Mouse (Mus musculus) intestine, embryonic 15.5 days (tissue): ENCODE results near the gene Olfr1048. TPM values are rescaled to one million over a fixed set of nuclear protein-coding genes. Genes with fewer than 3 reads are reported as not detected.
"Not testable (repeated sequence)": the region's sequence is repeated elsewhere in the genome, so short reads cannot be mapped to it uniquely, and the experiment has no call there.

Source experiments
- ATAC-seq: fragments of 200-750 bp; cut with Nextera tagmentation; 2 replicates; pipeline ENCODE4 v1.8.0; 2017; ENCODE audit warnings: moderate TSS enrichment, moderate library complexity
- H3K27ac ChIP-seq: fragments of 300-500 bp; sonication (generic); 2 replicates; pipeline ENCODE4 v1.5.1; 2015; ENCODE audit warnings: mild to moderate bottlenecking, inconsistent platforms
- H3K27me3 ChIP-seq: fragments of 300-500 bp; sonication (generic); replicated peaks from 2 replicates; pipeline ENCODE4 v1.6.1; 2015; ENCODE audit warnings: inconsistent platforms
- H3K36me3 ChIP-seq: fragments of 300-500 bp; sonication (generic); 2 replicates; pipeline ENCODE4 v1.6.1; 2015; ENCODE audit warnings: inconsistent platforms
- H3K4me1 ChIP-seq: fragments of 300-500 bp; sonication (generic); replicated peaks from 2 replicates; pipeline ENCODE4 v1.6.1; 2015; ENCODE audit warnings: inconsistent platforms
- H3K4me2 ChIP-seq: fragments of 300-500 bp; sonication (generic); replicated peaks from 2 replicates; pipeline ENCODE4 v1.6.1; 2015; ENCODE audit warnings: mild to moderate bottlenecking, inconsistent platforms
- H3K4me3 ChIP-seq: fragments of 300-500 bp; sonication (generic); replicated peaks from 2 replicates; pipeline ENCODE4 v1.5.1; 2015; ENCODE audit warnings: inconsistent platforms
- H3K9ac ChIP-seq: fragments of 300-500 bp; sonication (generic); 2 replicates; pipeline ENCODE4 v1.6.1; 2015; ENCODE audit warnings: inconsistent platforms
- H3K9me3 ChIP-seq: fragments of 300-500 bp; sonication (generic); 2 replicates; pipeline ENCODE4 v1.6.1; 2016; ENCODE audit warnings: inconsistent platforms
- WGBS: fragments of 180-500 bp; shearing (Covaris S2); methylation state at CpG from one replicate; pipeline ENCODE4 v1.1.7; 2015; 5-methylcytosine and 5-hydroxymethylcytosine counted together
- polyA plus RNA-seq: library from polyadenylated mRNA; unstranded; fragments of >200 nt; fragmentation: Nextera tagmentation; extraction: Ambion mirVana; gene quantifications from 2 replicates; pipeline ENCODE4 v1.2.1, GENCODE M21; 2015

Gene Olfr1048
- not detected in 2 replicates for polyA plus RNA-seq

DNA sequence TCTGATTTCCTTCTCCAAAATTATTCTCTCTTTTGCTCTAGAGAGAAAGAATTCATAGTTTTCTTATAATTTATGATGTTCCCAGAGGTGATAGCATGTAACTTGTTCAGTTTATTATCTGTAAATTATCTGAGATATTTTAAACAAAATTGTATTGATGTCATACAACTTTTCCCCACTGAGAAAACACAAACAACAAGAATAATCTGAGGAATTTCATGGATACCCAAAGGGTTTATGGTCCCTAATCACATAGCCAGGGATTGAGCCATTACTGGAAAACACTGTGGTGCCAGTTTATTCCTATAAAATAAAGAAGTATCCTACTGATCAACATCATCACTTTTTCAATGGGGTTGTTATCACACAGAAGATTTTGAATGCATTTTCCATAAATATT lies at the start of gene Olfr1048:
Gene Olfr1048 (minus strand): TSS at position 101 of the 400 bp plus-strand sequence.
- Histone ChIP-seq H3K4me1 (no peaks in the 10 kb centered on the region), H3K9ac (no peak within 1 kb of the TSS), H3K4me3 (no peak within 1 kb of the TSS), H3K4me2 (no peak within 1 kb of the TSS), H3K36me3 (no peaks in the 10 kb centered on the region), H3K9me3 (no peaks in the 10 kb centered on the region), H3K27ac (no peak within 1 kb of the TSS), H3K27me3 (no peaks in the 10 kb centered on the region)
- ATAC-seq, result no peak

DNA sequence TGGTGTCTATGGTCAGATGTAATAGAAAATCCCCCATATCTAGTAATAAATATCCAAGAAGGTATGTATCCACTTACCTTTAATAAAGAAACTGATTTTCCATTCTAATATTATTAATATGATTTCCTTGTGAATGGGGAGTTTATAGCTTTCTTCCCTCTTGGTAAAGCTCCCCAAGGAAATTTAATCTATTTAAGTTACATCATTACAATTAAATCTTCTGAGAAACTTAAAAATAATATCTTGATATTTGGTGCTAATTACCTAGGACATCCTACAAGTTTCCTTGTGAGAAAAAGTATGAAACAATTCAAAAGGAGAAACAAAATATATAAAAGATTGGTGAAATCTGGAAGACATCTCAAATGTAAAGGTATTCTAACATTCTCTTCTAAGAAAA lies 38.9 kb upstream of the Olfr1048 start, which contains the start of gene Olfr1051:
Gene Olfr1051 (minus strand): TSS at position 101 of the 400 bp plus-strand sequence.
- H3K9ac ChIP-seq, H3K36me3 ChIP-seq, H3K4me3 ChIP-seq, ATAC-seq, H3K4me1 ChIP-seq, H3K27ac ChIP-seq, H3K4me2 ChIP-seq, H3K27me3 ChIP-seq, H3K9me3 ChIP-seq: not testable (repeated sequence)

DNA sequence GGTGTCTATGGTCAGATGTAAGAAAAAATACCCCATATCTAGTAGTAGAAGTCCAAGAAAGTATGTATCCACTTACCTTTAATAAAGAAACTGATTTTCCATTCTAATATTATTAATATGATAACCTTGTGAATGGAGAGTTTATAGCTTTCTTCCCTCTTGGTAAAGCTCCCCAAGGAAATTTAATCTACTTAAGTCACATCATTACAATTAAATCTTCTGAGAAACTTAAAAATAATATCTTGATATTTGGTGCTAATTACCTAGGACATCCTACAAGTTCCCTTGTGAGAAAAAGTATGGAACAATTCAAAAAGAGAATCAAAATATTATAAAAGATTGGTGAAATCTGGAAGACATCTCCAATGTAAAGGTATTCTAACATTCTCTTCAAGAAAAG lies 18.1 kb upstream of the Olfr1048 start, which contains the start of gene Olfr1049:
Gene Olfr1049 (minus strand): TSS at position 101 of the 400 bp plus-strand sequence.
- H3K4me1 ChIP-seq, ATAC-seq, H3K27ac ChIP-seq, H3K9ac ChIP-seq, H3K36me3 ChIP-seq, H3K9me3 ChIP-seq, H3K4me3 ChIP-seq, H3K27me3 ChIP-seq, H3K4me2 ChIP-seq: not testable (repeated sequence)

DNA sequence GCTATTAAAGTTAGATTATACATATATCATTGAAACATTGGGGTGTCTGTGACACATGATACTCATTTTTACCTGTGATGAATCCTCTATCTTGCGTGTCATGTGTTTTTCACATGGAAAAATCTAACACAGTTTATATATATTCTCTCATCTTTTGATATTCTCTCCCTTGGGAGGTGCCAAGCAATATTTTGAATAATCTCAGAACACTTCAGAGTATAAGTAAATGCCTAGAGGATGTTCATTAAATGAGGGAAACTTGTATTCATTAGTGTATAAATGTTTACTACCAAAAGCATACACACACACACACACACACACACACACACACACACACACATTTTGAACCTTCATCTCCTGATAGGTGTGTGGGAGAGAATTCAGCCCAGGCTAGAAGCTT lies 8.8 kb downstream of the Olfr1048 start, which contains the start of gene Olfr1047:
Gene Olfr1047 (minus strand): TSS at position 101 of the 400 bp plus-strand sequence.
- 89% methylated on average over 1 of the region's 1 CpGs for WGBS

DNA sequence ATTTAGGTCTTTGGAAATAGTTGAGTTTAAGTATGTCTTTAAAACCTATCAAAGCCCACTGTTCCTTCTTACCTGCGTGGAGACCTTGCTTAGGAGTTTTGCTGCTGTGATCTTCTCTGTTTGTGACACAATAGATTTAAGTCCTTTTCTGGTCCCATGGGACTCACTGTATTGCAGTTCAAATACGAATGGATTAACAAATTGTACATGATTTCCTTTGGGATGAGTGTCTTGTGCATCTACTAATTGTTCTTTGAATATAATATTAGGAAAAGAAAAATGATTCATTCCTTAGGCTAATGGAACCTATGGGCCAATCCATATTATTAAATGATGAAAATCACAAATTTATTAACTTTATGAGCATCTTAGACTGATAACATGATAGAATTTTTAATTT lies 20.9 kb downstream of the Olfr1048 start, which contains the start of gene Olfr1046:
Gene Olfr1046 (minus strand): TSS at position 101 of the 400 bp plus-strand sequence.
- no peaks in the 10 kb centered on the region for H3K27me3 ChIP-seq
- no peaks in the 10 kb centered on the region for H3K9me3 ChIP-seq
- H3K27ac ChIP-seq, result no peak within 1 kb of the TSS
- H3K9ac ChIP-seq, result no peak within 1 kb of the TSS
- no peaks in the 10 kb centered on the region for H3K36me3 ChIP-seq
- no peak within 1 kb of the TSS for H3K4me3 ChIP-seq
- H3K4me2 ChIP-seq, result no peak within 1 kb of the TSS
- no peaks in the 10 kb centered on the region for H3K4me1 ChIP-seq
- WGBS, result 74% methylated on average over 2 of the region's 2 CpGs
- ATAC-seq, result no peak

More for the DNA sequence above, 8.8 kb downstream of the Olfr1048 start, which contains the start of gene Olfr1047:
- ATAC-seq, result no peak
- no peak within 1 kb of the TSS for H3K9ac ChIP-seq
- H3K4me3 ChIP-seq, result no peak within 1 kb of the TSS
- H3K36me3 ChIP-seq, result no peaks in the 10 kb centered on the region
- H3K4me2 ChIP-seq, result no peak within 1 kb of the TSS
- H3K9me3 ChIP-seq, result no peaks in the 10 kb centered on the region
- no peaks in the 10 kb centered on the region for H3K4me1 ChIP-seq
- no peaks in the 10 kb centered on the region for H3K27me3 ChIP-seq
- no peak within 1 kb of the TSS for H3K27ac ChIP-seq

DNA sequence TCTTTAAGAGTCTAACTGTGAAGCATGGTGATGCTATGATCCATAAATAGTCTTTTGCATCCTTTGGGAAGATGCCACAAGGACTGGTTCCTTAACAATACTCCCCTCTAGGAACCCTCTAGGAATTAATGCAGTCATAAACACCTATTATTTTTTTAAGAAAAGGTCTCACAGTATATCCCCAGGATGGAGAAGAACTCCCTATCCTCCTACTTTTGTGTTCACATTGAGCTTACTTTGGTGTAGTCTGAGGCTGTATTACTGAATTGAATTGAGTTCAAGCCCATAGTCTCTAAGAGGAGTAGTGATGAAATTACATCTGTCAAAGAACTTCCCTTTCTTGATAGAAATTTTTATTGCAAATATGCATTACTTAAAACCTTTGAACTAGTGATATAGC lies 37.2 kb downstream of the Olfr1048 start, which contains the start of gene Olfr1045:
Gene Olfr1045 (minus strand): TSS at position 101 of the 400 bp plus-strand sequence.
- Histone ChIP-seq H3K4me1 (no peaks in the 10 kb centered on the region), H3K4me2 (no peak within 1 kb of the TSS), H3K4me3 (no peak within 1 kb of the TSS), H3K27me3 (no peaks in the 10 kb centered on the region), H3K27ac (no peak within 1 kb of the TSS), H3K9me3 (no peaks in the 10 kb centered on the region), H3K9ac (no peak within 1 kb of the TSS), H3K36me3 (no peaks in the 10 kb centered on the region)
- no peak for ATAC-seq

DNA sequence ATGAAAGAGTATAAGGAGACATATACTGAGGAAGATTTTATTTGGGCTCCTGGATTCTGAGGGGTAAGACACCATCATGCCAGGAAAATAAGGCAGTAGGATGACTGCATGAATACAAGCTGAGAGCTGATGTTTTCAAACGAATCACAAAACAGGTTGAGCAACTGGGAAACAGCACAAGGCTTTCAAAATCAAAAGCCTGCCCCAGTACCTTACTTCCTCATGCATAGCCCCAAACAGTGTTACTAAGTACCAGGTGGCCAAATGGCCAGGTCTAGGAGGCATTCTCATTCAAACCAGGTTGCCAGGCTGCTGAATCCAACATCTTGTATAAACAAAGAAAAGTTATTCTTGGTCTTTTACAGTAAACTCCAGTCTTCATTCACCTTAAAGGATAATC lies 44.2 kb downstream of the Olfr1048 start:
- no peaks in the 10 kb centered on the region for H3K9me3 ChIP-seq
- H3K4me1 ChIP-seq, result no peaks in the 10 kb centered on the region
- no peaks in the 10 kb centered on the region for H3K27me3 ChIP-seq
- H3K27ac ChIP-seq, result no peak overlapping the region
- H3K9ac ChIP-seq, result no peak overlapping the region
- no peak overlapping the region for H3K4me2 ChIP-seq
- no peak overlapping the region for H3K4me3 ChIP-seq
- ATAC-seq, result no peak
- WGBS, result 46% methylated on average over 1 of the region's 1 CpGs
- no peaks in the 10 kb centered on the region for H3K36me3 ChIP-seq

DNA sequence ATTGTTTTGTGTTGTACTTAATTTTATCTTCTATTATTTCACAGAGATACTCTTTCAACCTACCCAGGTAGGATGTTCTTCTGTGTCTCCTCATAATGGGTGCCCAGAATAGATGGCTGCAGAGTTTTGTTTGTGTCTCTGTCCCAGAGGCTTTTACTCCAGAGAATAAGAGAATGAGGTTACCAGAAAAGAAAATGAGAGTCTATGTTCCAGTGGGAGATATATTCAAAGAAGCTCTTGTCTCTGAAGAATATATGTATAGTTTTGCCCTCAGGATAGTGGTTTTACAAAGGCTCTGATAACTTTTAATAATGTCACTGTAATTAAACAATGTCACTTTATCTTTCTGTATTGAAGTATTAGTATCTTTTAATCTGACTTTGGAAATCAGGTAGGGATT lies 54.5 kb downstream of the Olfr1048 start, which contains the start of gene Olfr52:
Gene Olfr52 (minus strand): TSS at position 101 of the 400 bp plus-strand sequence.
- Histone ChIP-seq H3K36me3 (no peaks in the 10 kb centered on the region), H3K27me3 (no peaks in the 10 kb centered on the region), H3K4me1 (no peaks in the 10 kb centered on the region), H3K27ac (no peak within 1 kb of the TSS), H3K4me3 (no peak within 1 kb of the TSS), H3K9me3 (no peaks in the 10 kb centered on the region), H3K9ac (no peak within 1 kb of the TSS), H3K4me2 (no peak within 1 kb of the TSS)
- ATAC-seq, result no peak

Other genes with a start within 250 kb of the Olfr1048 start
- not detected in 2 replicates for gene Olfr1031, start 250.0 kb downstream of the Olfr1048 start, polyA plus RNA-seq
- gene Olfr1032, start 234.7 kb downstream of the Olfr1048 start, polyA plus RNA-seq, result not detected in 2 replicates
- gene Olfr1033, start 219.7 kb downstream of the Olfr1048 start, polyA plus RNA-seq, result 2.8 and 3.4 TPM in 2 replicates
- gene Olfr1034, start 194.4 kb downstream of the Olfr1048 start, polyA plus RNA-seq, result 0.03 and 0.06 TPM in 2 replicates
- gene Olfr1036, start 166.3 kb downstream of the Olfr1048 start, polyA plus RNA-seq, result not detected in 2 replicates
- not detected in 2 replicates for gene Olfr1037, start 152.9 kb downstream of the Olfr1048 start, polyA plus RNA-seq
- gene Olfr1039, start 104.4 kb downstream of the Olfr1048 start, polyA plus RNA-seq, result not detected in 2 replicates
- not detected in 2 replicates for gene Olfr1040, start 93.6 kb downstream of the Olfr1048 start, polyA plus RNA-seq
- gene Olfr1042, start 78.5 kb downstream of the Olfr1048 start, polyA plus RNA-seq, result not detected in 2 replicates
- not detected in 2 replicates for gene Olfr1043, start 72.8 kb downstream of the Olfr1048 start, polyA plus RNA-seq
- gene Olfr1044, start 62.5 kb downstream of the Olfr1048 start, polyA plus RNA-seq, result not detected in 2 replicates
- not detected in 2 replicates for gene Olfr52, start 54.6 kb downstream of the Olfr1048 start, polyA plus RNA-seq
- gene Olfr1045, start 37.3 kb downstream of the Olfr1048 start, polyA plus RNA-seq, result not detected in 2 replicates
- not detected in 2 replicates for gene Olfr1046, start 21.0 kb downstream of the Olfr1048 start, polyA plus RNA-seq
- gene Olfr1047, start 8.9 kb downstream of the Olfr1048 start, polyA plus RNA-seq, result not detected in 2 replicates
- not detected in 2 replicates for gene Olfr1049, start 18.0 kb upstream of the Olfr1048 start, polyA plus RNA-seq
- not detected in 2 replicates for gene Olfr1051, start 38.8 kb upstream of the Olfr1048 start, polyA plus RNA-seq
- not detected in 2 replicates for gene Olfr1052, start 52.2 kb upstream of the Olfr1048 start, polyA plus RNA-seq
- not detected in 2 replicates for gene Olfr1053, start 75.0 kb upstream of the Olfr1048 start, polyA plus RNA-seq
- gene Olfr1054, start 95.1 kb upstream of the Olfr1048 start, polyA plus RNA-seq, result not detected in 2 replicates
- gene Olfr1055, start 110.0 kb upstream of the Olfr1048 start, polyA plus RNA-seq, result not detected in 2 replicates
- not detected in 2 replicates for gene Olfr1056, start 122.2 kb upstream of the Olfr1048 start, polyA plus RNA-seq
- gene Olfr1057, start 138.1 kb upstream of the Olfr1048 start, polyA plus RNA-seq, result not detected in 2 replicates
- not detected in 2 replicates for gene Olfr1058, start 148.3 kb upstream of the Olfr1048 start, polyA plus RNA-seq
- not detected in 2 replicates for gene Olfr1061, start 173.8 kb upstream of the Olfr1048 start, polyA plus RNA-seq
- gene Olfr1062, start 186.5 kb upstream of the Olfr1048 start, polyA plus RNA-seq, result not detected in 2 replicates
- not detected in 2 replicates for gene Olfr1065, start 210.3 kb upstream of the Olfr1048 start, polyA plus RNA-seq
- gene Olfr1066, start 216.0 kb upstream of the Olfr1048 start, polyA plus RNA-seq, result not detected in 2 replicates
- not detected in 2 replicates for gene Olfr228, start 247.1 kb upstream of the Olfr1048 start, polyA plus RNA-seq